Mouse (Mus musculus) embryonic facial prominence, embryonic 15.5 days (tissue): Measurements from ENCODE around the gene Tcea2. TPM values are rescaled to one million over a fixed set of nuclear protein-coding genes. Genes with fewer than 3 reads are reported as not detected.

Source experiments
- ATAC-seq: fragments of 200-750 bp; cut with Nextera tagmentation; 2 replicates; pipeline ENCODE4 v1.8.0; 2017; ENCODE audit warnings: low read depth, moderate TSS enrichment; ENCODE audit not compliant: insufficient number of reproducible peaks, low FRiP score, low TSS enrichment
- H3K27ac ChIP-seq: fragments of 300-500 bp; sonication (generic); replicated peaks from 2 replicates; pipeline ENCODE4 v1.5.1; 2015; ENCODE audit warnings: mild to moderate bottlenecking, inconsistent platforms
- H3K27me3 ChIP-seq: fragments of 300-500 bp; sonication (generic); 2 replicates; pipeline ENCODE4 v1.6.1; 2015; ENCODE audit warnings: inconsistent platforms
- H3K36me3 ChIP-seq: fragments of 300-500 bp; sonication (generic); 2 replicates; pipeline ENCODE4 v1.6.1; 2015; ENCODE audit warnings: mild to moderate bottlenecking, inconsistent platforms
- H3K4me1 ChIP-seq: fragments of 300-500 bp; sonication (generic); 2 replicates; pipeline ENCODE4 v1.6.1; 2015; ENCODE audit warnings: inconsistent platforms
- H3K4me2 ChIP-seq: fragments of 300-500 bp; sonication (generic); replicated peaks from 2 replicates; pipeline ENCODE4 v1.6.1; 2015; ENCODE audit warnings: mild to moderate bottlenecking, inconsistent platforms
- H3K4me3 ChIP-seq: fragments of 300-500 bp; sonication (generic); replicated peaks from 2 replicates; pipeline ENCODE4 v1.5.1; 2015; ENCODE audit warnings: mild to moderate bottlenecking, inconsistent platforms
- H3K9ac ChIP-seq: fragments of 300-500 bp; sonication (generic); 2 replicates; pipeline ENCODE4 v1.6.1; 2015; ENCODE audit warnings: inconsistent platforms
- H3K9me3 ChIP-seq: fragments of 300-500 bp; sonication (generic); replicated peaks from 2 replicates; pipeline ENCODE4 v1.6.1; 2016; ENCODE audit warnings: inconsistent platforms
- WGBS: fragments of 180-500 bp; shearing (Covaris S2); methylation state at CpG from one replicate; pipeline ENCODE4 v1.1.7; 2015; 5-methylcytosine and 5-hydroxymethylcytosine counted together
- polyA plus RNA-seq: library from polyadenylated mRNA; unstranded; fragments of >200 nt; fragmentation: Nextera tagmentation; extraction: Ambion mirVana; gene quantifications from 2 replicates; pipeline ENCODE4 v1.2.1, GENCODE M21; 2015

Gene Tcea2
- polyA plus RNA-seq, 1 experiment from 2014 or later: 24.0 TPM

- no peak overlapping the region for H3K27ac ChIP-seq
- ATAC-seq: no peak
- H3K4me2 ChIP-seq: no peak overlapping the region
- no peak overlapping the region for H3K9ac ChIP-seq
- WGBS: 83% methylated on average over 7 of the region's 7 CpGs
- no peak overlapping the region for H3K4me3 ChIP-seq
- peaks cover 27% of the 10 kb centered on the region for H3K4me1 ChIP-seq
- H3K27me3 ChIP-seq: no peaks in the 10 kb centered on the region
- no peaks in the 10 kb centered on the region for H3K9me3 ChIP-seq
- peaks cover 33% of the 10 kb centered on the region for H3K36me3 ChIP-seq
These were observed 21.6 kb upstream of the Tcea2 start for GRCm38 (mm10) chr2:181658528-181658927.

DNA sequence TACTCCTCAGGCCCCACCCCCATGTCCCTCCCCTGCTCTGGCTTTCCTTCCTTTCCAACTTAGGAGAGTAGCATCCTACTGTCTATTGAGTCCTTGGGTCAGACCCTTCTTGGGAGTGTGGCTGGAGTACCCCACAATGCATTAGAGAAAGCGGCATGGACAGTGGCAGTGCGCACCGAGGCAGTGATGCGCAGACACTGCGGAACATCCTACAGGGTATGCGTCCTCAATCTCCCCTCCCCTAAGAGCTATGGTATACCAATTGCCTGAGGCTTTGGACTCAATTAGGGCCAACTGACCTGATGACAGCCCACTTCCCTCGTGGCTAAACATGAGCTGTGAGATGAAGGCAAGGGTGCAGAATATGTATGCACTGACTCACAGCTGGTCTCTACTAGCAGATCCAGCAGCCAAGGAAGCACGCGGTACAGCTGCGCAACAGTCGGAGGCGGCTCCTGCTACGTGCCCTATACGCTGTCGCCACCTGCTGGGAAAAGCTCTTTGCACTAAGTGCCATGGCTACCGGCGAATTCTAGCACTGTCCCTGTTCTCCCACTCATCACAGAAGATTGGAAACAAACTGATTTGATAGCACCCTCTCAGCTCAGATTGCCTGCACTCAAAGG lies 21.1 kb upstream of the Tcea2 start:
- Histone ChIP-seq H3K4me3 (no peak overlapping the region), H3K9me3 (no peaks in the 10 kb centered on the region), H3K4me2 (no peak overlapping the region), H3K4me1 (peaks cover 27% of the 10 kb centered on the region), H3K27ac (no peak overlapping the region), H3K36me3 (peaks cover 28% of the 10 kb centered on the region), H3K27me3 (no peaks in the 10 kb centered on the region), H3K9ac (no peak overlapping the region)
- 34% methylated on average over 17 of the region's 17 CpGs for WGBS
- ATAC-seq: no peak

DNA sequence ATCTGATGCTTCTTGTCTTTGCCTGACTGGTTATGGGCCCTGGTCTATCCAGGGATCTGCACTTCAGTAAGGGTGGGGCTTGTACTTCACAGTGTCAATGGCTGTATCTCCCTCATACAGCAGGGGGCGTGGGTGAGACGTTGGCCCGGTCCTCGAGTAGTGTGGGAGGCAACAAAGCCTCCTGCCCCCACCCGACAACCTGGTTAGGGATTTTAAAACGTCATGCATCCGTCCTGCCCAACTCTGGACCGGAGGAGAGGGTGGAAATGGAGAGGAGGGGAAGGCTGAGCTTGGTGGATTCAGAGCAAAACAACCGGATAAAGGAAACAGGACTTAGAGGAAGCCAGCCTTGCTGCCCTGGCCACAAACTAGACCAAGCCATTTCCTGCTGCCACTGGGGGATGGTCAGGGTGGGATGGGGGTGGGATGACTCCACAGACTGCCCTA lies 20.5 kb upstream of the Tcea2 start:
- Histone ChIP-seq H3K9me3 (no peaks in the 10 kb centered on the region), H3K27me3 (no peaks in the 10 kb centered on the region), H3K36me3 (peaks cover 22% of the 10 kb centered on the region), H3K4me3 (no peak overlapping the region), H3K4me1 (peaks cover 27% of the 10 kb centered on the region), H3K27ac (no peak overlapping the region), H3K4me2 (no peak overlapping the region), H3K9ac (no peak overlapping the region)
- peak; percentile 49 for ATAC-seq
- 5% methylated on average over 9 of the region's 9 CpGs for WGBS

GRCm38 (mm10) chr2:181662620-181663297 lies 17.4 kb upstream of the Tcea2 start:
- 80% methylated on average over 3 of the region's 3 CpGs for WGBS
- no peak overlapping the region for H3K27ac ChIP-seq
- ATAC-seq: no peak

GRCm38 (mm10) chr2:181663298-181663630 lies 16.8 kb upstream of the Tcea2 start:
- peaks cover 20% of the 10 kb centered on the region for H3K4me1 ChIP-seq
- no peak overlapping the region for H3K4me3 ChIP-seq
- H3K9ac ChIP-seq: no peak overlapping the region
- no peaks in the 10 kb centered on the region for H3K36me3 ChIP-seq
- WGBS: 19% methylated on average over 4 of the region's 4 CpGs
- H3K27ac ChIP-seq: no peak overlapping the region
- no peaks in the 10 kb centered on the region; the same call in 1 of the 2 replicates for H3K27me3 ChIP-seq
- no peak for ATAC-seq
- H3K4me2 ChIP-seq: no peak overlapping the region
- no peaks in the 10 kb centered on the region for H3K9me3 ChIP-seq

More at GRCm38 (mm10) chr2:181662620-181663297, 17.4 kb upstream of the Tcea2 start:
- Histone ChIP-seq H3K9ac (no peak overlapping the region), H3K27me3 (no peaks in the 10 kb centered on the region), H3K9me3 (no peaks in the 10 kb centered on the region), H3K36me3 (no peaks in the 10 kb centered on the region), H3K4me3 (no peak overlapping the region), H3K4me2 (no peak overlapping the region), H3K4me1 (peaks cover 20% of the 10 kb centered on the region)

DNA sequence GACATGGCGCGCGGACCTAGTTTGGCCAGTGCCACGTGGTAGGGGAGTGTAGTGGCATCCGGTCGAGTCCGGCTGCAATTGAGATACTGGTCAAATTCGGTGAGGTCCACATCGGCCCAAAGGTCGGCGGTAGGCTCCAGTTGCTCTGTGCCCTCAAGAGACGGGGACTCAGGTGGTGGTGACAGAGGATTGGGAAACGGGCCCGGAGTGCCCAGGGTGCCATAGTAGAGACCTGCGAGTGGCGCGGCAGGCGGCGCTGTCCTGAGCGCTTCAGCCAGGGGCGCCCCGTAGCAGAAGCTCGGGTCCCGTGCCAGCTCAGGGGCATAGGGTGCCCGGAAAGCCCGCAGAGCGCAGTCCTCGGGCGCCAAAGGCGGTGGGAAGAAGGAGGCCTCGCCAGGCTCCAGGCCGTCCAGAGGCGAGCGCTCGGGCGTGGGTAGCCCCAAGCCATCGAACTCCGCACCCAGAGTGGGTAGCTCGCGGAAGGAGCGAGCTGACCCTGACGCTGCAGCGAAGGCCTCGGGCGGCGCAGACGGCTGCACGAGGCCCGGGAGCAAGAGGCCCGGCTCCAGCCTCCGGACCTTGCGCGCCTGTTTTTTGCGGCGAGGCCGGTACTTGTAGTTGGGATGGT lies 9.7 kb upstream of the Tcea2 start:
- peak overlapping the region; percentile 58; the same call in 1 of the 2 replicates for H3K27ac ChIP-seq
- H3K36me3 ChIP-seq: no peaks in the 10 kb centered on the region; the same call in 1 of the 2 replicates
- no peaks in the 10 kb centered on the region for H3K9me3 ChIP-seq
- H3K4me3 ChIP-seq: peak overlapping the region; percentile 57
- peaks cover 52% of the 10 kb centered on the region for H3K4me1 ChIP-seq
- peak overlapping the region; percentile 28; the same call in 1 of the 2 replicates for H3K9ac ChIP-seq
- H3K4me2 ChIP-seq: peak overlapping the region; percentile 85
- peaks cover 46% of the 10 kb centered on the region for H3K27me3 ChIP-seq
- WGBS: 4% methylated on average over 56 of the region's 56 CpGs
- peak; percentile 27; the same call in 1 of the 2 replicates for ATAC-seq

GRCm38 (mm10) chr2:181670913-181671311 lies 9.2 kb upstream of the Tcea2 start:
- Histone ChIP-seq H3K9ac (peak overlapping the region; percentile 28; the same call in 1 of the 2 replicates), H3K9me3 (no peaks in the 10 kb centered on the region), H3K27me3 (peaks cover 46% of the 10 kb centered on the region), H3K4me2 (peak overlapping the region; percentile 85), H3K4me3 (peak overlapping the region; percentile 57), H3K4me1 (peaks cover 56% of the 10 kb centered on the region), H3K27ac (peak overlapping the region; percentile 58; the same call in 1 of the 2 replicates), H3K36me3 (no peaks in the 10 kb centered on the region; the same call in 1 of the 2 replicates)
- no peak for ATAC-seq
- WGBS: under 1% methylated on average over 41 of the region's 41 CpGs

- peak within 1 kb of the TSS; percentile 28 for H3K9ac ChIP-seq
- no peaks in the 10 kb centered on the region for H3K9me3 ChIP-seq
- ATAC-seq: peak; percentile 17; the same call in 1 of the 2 replicates
- peak within 1 kb of the TSS; percentile 85 for H3K4me2 ChIP-seq
- under 1% methylated on average over 43 of the region's 43 CpGs for WGBS
- H3K4me3 ChIP-seq: peak within 1 kb of the TSS; percentile 57
- H3K4me1 ChIP-seq: peaks cover 56% of the 10 kb centered on the region
- H3K27ac ChIP-seq: peak within 1 kb of the TSS; percentile 58; the same call in 1 of the 2 replicates
- no peaks in the 10 kb centered on the region; the same call in 1 of the 2 replicates for H3K36me3 ChIP-seq
- peaks cover 46% of the 10 kb centered on the region for H3K27me3 ChIP-seq
These were observed 8.8 kb upstream of the Tcea2 start, which contains the start of gene Sox18 for GRCm38 (mm10) chr2:181671326-181671725. Sox18 (minus strand) TSS chr2:181671640.

- Histone ChIP-seq H3K9ac (0 out of 2 replicates have a peak overlapping the region, but pooled peaks have one; percentile 28), H3K36me3 (no peaks in the 10 kb centered on the region; the same call in 1 of the 2 replicates), H3K9me3 (no peaks in the 10 kb centered on the region), H3K27ac (no peak overlapping the region), H3K4me2 (peak overlapping the region; percentile 85), H3K4me1 (peaks cover 56% of the 10 kb centered on the region), H3K4me3 (peak overlapping the region; percentile 57), H3K27me3 (peaks cover 46% of the 10 kb centered on the region)
- ATAC-seq: no peak
- 18% methylated on average over 7 of the region's 7 CpGs for WGBS
These were observed 8.1 kb upstream of the Tcea2 start for GRCm38 (mm10) chr2:181671984-181672383.

DNA sequence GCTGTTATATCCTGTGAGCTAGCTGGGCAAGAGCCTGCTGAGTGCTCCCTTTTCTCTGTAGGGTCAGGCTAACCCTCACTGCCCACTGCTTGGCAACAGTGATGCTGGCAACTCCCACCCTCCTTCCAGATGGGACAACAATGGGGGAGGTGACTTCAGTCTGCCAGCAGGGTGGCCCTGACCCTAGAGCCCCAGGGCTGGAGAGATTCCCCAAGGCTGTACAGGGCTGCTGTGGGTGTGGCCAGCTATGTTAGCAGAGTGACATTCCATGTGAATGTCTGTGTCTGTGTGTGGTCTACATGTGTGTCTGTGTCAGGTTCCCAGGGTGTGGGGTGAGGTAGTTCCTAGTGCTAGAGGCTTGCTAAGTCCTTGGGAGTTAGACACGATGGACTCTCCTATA lies 6.6 kb upstream of the Tcea2 start:
- Histone ChIP-seq H3K27ac (peak overlapping the region; percentile 76), H3K9ac (no peak overlapping the region), H3K36me3 (no peaks in the 10 kb centered on the region; the same call in 1 of the 2 replicates), H3K4me1 (peaks cover 56% of the 10 kb centered on the region), H3K4me3 (no peak overlapping the region), H3K9me3 (no peaks in the 10 kb centered on the region), H3K4me2 (no peak overlapping the region), H3K27me3 (peaks cover 46% of the 10 kb centered on the region)
- ATAC-seq: no peak
- WGBS: 29% methylated on average over 1 of the region's 1 CpGs

- no peak overlapping the region for H3K4me2 ChIP-seq
- H3K27me3 ChIP-seq: peaks cover 36% of the 10 kb centered on the region
- no peak overlapping the region for H3K27ac ChIP-seq
- H3K9me3 ChIP-seq: no peaks in the 10 kb centered on the region
- H3K36me3 ChIP-seq: no peaks in the 10 kb centered on the region
- no peak overlapping the region for H3K9ac ChIP-seq
- H3K4me3 ChIP-seq: no peak overlapping the region
- peaks cover 65% of the 10 kb centered on the region for H3K4me1 ChIP-seq
- ATAC-seq: no peak
- WGBS: 84% methylated on average over 4 of the region's 4 CpGs
These were observed 5.2 kb upstream of the Tcea2 start for GRCm38 (mm10) chr2:181674934-181675333.
